Mouse (Mus musculus) megakaryocyte, embryonic 14.5 days (primary cell): Measurements from ENCODE around the gene Noto.

Source experiments
- FLI1 ChIP-seq: IDR thresholded peaks from 2 replicates; pipeline ENCODE4 v1.6.1; 2012; ENCODE audit warnings: low read length, inconsistent platforms, mixed read lengths
- GATA1 ChIP-seq: IDR thresholded peaks from 3 replicates; pipeline ENCODE4 v1.6.1; 2012; ENCODE audit warnings: mixed read lengths, low read length, inconsistent platforms, borderline replicate concordance

- TF ChIP-seq GATA1, result no peak
- no peak for TF ChIP-seq FLI1
These were observed 20.7 kb downstream of the Noto start for GRCm38 (mm10) chr6:85444266-85444965.
